Mouse (Mus musculus) heart, adult 2 months (tissue): ENCODE measurements around the gene Nsmce1. TPM values are rescaled to one million over a fixed set of nuclear protein-coding genes. Genes with fewer than 3 reads are reported as not detected.
"Not testable (repeated sequence)": the region's sequence is repeated elsewhere in the genome, so short reads cannot be mapped to it uniquely, and the experiment has no call there.

ENCODE experiments used
- DNase-seq, 2 experiments: peaks; one replicate each; pipeline ENCODE4 v3.0.0; 2021
- H3K27ac ChIP-seq: fragments of 200-600 bp; 2 replicates; pipeline ENCODE4 v1.8.1; 2022
- H3K27me3 ChIP-seq: fragments of 200-500 bp; 2 replicates; pipeline ENCODE4 v1.6.1; 2012; ENCODE audit warnings: mild to moderate bottlenecking, low read length, inconsistent platforms, mixed read lengths; ENCODE audit not compliant: control insufficient read depth, insufficient read depth
- H3K36me3 ChIP-seq: fragments of 200-500 bp; 2 replicates; pipeline ENCODE4 v1.6.1; 2012; ENCODE audit warnings: low read length, inconsistent platforms; ENCODE audit not compliant: control insufficient read depth, insufficient read depth
- H3K4me1 ChIP-seq: fragments of 200-500 bp; 2 replicates; pipeline ENCODE4 v1.6.1; 2011; ENCODE audit warnings: low read length; ENCODE audit not compliant: control insufficient read depth, insufficient read depth
- H3K4me3 ChIP-seq: fragments of 200-600 bp; 2 replicates; pipeline ENCODE4 v1.8.1; 2022
- H3K79me2 ChIP-seq: fragments of 200-500 bp; replicated peaks from 2 replicates; pipeline ENCODE4 v1.6.1; 2012; ENCODE audit warnings: mild to moderate bottlenecking, inconsistent platforms, low read length, moderate library complexity, mixed read lengths; ENCODE audit not compliant: control insufficient read depth, insufficient read depth
- H3K9ac ChIP-seq: fragments of 200-500 bp; 2 replicates; pipeline ENCODE4 v1.6.1; 2012; ENCODE audit warnings: low read depth, mild to moderate bottlenecking, control low read depth, inconsistent platforms, low read length, mixed read lengths
- CTCF ChIP-seq: fragments of 200-600 bp; IDR thresholded peaks from 2 replicates; pipeline ENCODE4 v1.8.1; 2022; ENCODE audit warnings: antibody characterized with exemption, mild to moderate bottlenecking, moderate library complexity
- EP300 ChIP-seq: fragments of 200-500 bp; IDR thresholded peaks from 2 replicates; pipeline ENCODE4 v1.6.1; 2011; ENCODE audit warnings: low read depth, low read length, control low read depth; ENCODE audit not compliant: insufficient read depth
- POLR2A ChIP-seq: fragments of 200-500 bp; IDR thresholded peaks from 2 replicates; pipeline ENCODE4 v1.6.1; 2011; ENCODE audit warnings: mild to moderate bottlenecking, low read depth, low read length, control low read depth; ENCODE audit not compliant: insufficient read depth
- WGBS: fragments of 180-500 bp; shearing (Covaris S2); methylation state at CpG from one replicate; pipeline ENCODE4 v1.1.7; 2018; 5-methylcytosine and 5-hydroxymethylcytosine counted together
- intact Hi-C: fragments of 180-260 bp; cut with DNase I; formaldehyde crosslinking; loops from one replicate; pipeline ENCODE4 v1.15.1; 2025
- polyA plus RNA-seq: library from polyadenylated mRNA; depleted of rRNA; stranded (reverse); fragments of >200 nt; gene quantifications from 2 replicates; pipeline ENCODE4 v1.2.3, GENCODE M21; 2012
- total RNA-seq, 2 experiments: library from RNA; stranded (reverse); gene quantifications; 2 replicates each; pipeline ENCODE4 v1.2.3; 2021

Gene Nsmce1
- total and polyA plus RNA-seq, 3 experiments: 25.6 to 41.9 (median 33.1) TPM

- H3K36me3 ChIP-seq: no peaks in the 10 kb centered on the region
- H3K27ac ChIP-seq: no peak overlapping the region
- H3K79me2 ChIP-seq: no peaks in the 10 kb centered on the region
- no peak overlapping the region for H3K4me3 ChIP-seq
- no peak overlapping the region for H3K9ac ChIP-seq
- DNase-seq: no peak
- 25% methylated on average over 8 of the region's 8 CpGs for WGBS
- H3K27me3 ChIP-seq: no peaks in the 10 kb centered on the region
- intact Hi-C loops: no loop called here
- no peaks in the 10 kb centered on the region for H3K4me1 ChIP-seq
- TF ChIP-seq EP300 (no peak), CTCF (no peak), POLR2A (no peak)
Measured at GRCm38 (mm10) chr7:125434666-125435290, 56.6 kb downstream of the Nsmce1 start.

DNA sequence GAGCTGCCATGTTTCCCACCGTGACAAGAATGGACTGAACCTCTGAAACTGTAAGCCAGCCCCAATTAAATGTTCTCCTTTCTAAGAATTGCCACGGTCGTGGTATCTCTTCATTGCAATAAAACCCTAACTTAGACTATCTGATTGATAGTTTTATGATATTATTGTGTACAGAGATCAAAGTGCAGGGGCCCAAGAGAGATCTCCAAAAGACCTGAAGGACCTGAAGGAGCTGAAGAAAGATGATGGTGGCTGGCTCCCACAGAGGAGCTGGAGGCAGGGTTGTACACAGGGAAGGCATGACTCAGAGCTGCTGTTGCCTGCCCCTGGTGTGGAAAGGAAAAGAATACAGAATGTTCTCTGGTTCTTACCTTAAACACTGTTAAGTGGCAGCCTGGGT, 57.5 kb downstream of the Nsmce1 start:
- no peaks in the 10 kb centered on the region for H3K4me1 ChIP-seq
- H3K27me3 ChIP-seq: no peaks in the 10 kb centered on the region
- TF ChIP-seq CTCF (no peak), POLR2A (no peak), EP300 (no peak)
- no peaks in the 10 kb centered on the region for H3K79me2 ChIP-seq
- 83% methylated on average over 3 of the region's 3 CpGs for WGBS
- intact Hi-C loops: no loop called here
- no peak overlapping the region for H3K27ac ChIP-seq
- H3K4me3 ChIP-seq: no peak overlapping the region
- DNase-seq: no peak
- H3K36me3 ChIP-seq: no peaks in the 10 kb centered on the region
- H3K9ac ChIP-seq: no peak overlapping the region

DNA sequence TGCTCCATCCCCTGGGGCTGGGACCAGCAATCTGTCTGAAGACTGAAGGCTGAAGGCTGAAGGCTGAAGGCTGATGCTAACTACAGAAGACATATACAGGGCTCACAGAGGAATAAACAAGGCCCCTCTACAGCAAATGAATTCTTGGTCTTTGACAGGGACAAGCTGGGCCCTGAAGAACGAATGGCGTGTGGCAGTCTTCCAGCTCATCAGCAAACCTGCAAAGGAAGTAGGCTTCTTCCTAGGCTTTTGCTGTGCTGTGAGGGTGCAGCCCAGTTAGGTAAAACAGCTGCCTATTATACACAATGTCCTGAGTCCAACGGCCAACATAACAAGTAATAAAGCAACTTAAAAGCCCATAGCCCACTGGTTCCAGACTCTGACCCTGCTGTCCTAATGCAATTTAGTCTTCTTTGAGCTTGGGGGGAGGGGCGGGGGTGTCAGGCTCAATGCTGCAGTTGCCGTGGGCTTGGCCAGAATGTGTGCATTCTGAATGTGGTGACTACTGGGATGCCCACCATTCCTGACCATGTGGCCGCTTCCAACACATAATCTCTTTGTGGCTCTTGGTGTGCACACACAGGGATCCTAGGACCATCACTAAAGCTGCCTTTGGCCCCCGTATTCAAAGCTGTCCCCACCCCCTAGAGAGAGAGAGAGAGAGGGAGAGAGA, 61.1 kb downstream of the Nsmce1 start:
- WGBS: 62% methylated on average over 7 of the region's 7 CpGs
- TF ChIP-seq EP300: no peak
- no peak for TF ChIP-seq CTCF
- TF ChIP-seq POLR2A: no peak
- H3K9ac ChIP-seq: no peak overlapping the region
- intact Hi-C loops: no loop called here
- DNase-seq: no peak
- H3K27me3 ChIP-seq: no peaks in the 10 kb centered on the region
- H3K36me3 ChIP-seq: no peaks in the 10 kb centered on the region
- no peak overlapping the region for H3K4me3 ChIP-seq
- H3K4me1 ChIP-seq: no peaks in the 10 kb centered on the region
- no peak overlapping the region for H3K27ac ChIP-seq
- no peaks in the 10 kb centered on the region for H3K79me2 ChIP-seq

- H3K27me3 ChIP-seq, H3K9ac ChIP-seq, H3K79me2 ChIP-seq, H3K36me3 ChIP-seq, H3K27ac ChIP-seq, H3K4me1 ChIP-seq, intact Hi-C loops, H3K4me3 ChIP-seq, DNase-seq: not testable (repeated sequence)
- WGBS: 69% methylated on average over 5 of the region's 5 CpGs
Measured at GRCm38 (mm10) chr7:125428816-125429500, 62.4 kb downstream of the Nsmce1 start.

DNA sequence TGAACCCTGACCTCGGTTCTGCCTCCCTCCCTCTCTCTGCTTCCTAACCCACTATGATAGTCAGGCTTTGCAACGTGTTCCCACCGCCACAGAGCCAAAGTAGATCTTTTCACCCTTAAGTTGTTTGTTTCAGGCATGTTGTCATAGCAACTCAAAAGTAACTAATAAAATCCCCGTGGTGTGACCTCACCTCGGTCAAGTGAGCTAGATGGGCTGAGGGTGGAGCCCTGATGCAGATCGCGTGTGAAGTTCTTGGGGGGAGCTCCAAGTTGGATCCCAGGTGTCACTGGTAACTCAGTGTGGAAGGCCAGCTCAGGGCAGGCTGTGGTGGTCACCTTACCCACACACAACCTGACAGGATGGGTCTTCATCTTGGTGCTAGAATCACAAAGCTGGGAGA, 63.0 kb downstream of the Nsmce1 start:
- intact Hi-C loops: no loop called here
- DNase-seq: no peak
- H3K4me1 ChIP-seq: no peaks in the 10 kb centered on the region
- H3K9ac ChIP-seq: no peak overlapping the region
- H3K79me2 ChIP-seq: no peaks in the 10 kb centered on the region
- no peaks in the 10 kb centered on the region for H3K27me3 ChIP-seq
- no peak overlapping the region for H3K27ac ChIP-seq
- 69% methylated on average over 7 of the region's 7 CpGs for WGBS
- H3K4me3 ChIP-seq: no peak overlapping the region
- no peaks in the 10 kb centered on the region for H3K36me3 ChIP-seq
- TF ChIP-seq POLR2A (no peak), CTCF (no peak), EP300 (no peak)

GRCm38 (mm10) chr7:125427492-125428090, 63.8 kb downstream of the Nsmce1 start:
- WGBS: 51% methylated on average over 12 of the region's 12 CpGs
- Histone ChIP-seq H3K79me2 (no peaks in the 10 kb centered on the region), H3K4me3 (no peak overlapping the region), H3K27me3 (no peaks in the 10 kb centered on the region), H3K27ac (no peak overlapping the region), H3K9ac (no peak overlapping the region), H3K36me3 (no peaks in the 10 kb centered on the region), H3K4me1 (no peaks in the 10 kb centered on the region)
- DNase-seq: peak in 1 of 2 experiments; percentile 16
- intact Hi-C loops: no loop called here
- TF ChIP-seq CTCF (no peak), EP300 (no peak), POLR2A (no peak)
